Mouse (Mus musculus) ES-Bruce4 (cell line): Measurements from ENCODE around the gene Snrnp200. TPM values are rescaled to one million over a fixed set of nuclear protein-coding genes. Genes with fewer than 3 reads are reported as not detected.

Experiments used
- H3K27ac ChIP-seq: 2 replicates; pipeline ENCODE4 v1.5.1; 2012; ENCODE audit warnings: low read length, inconsistent platforms; ENCODE audit not compliant: insufficient read depth
- H3K27me3 ChIP-seq: 2 replicates; pipeline ENCODE4 v1.6.1; 2012; ENCODE audit warnings: mild to moderate bottlenecking, low read length, inconsistent platforms; ENCODE audit not compliant: control insufficient read depth, poor library complexity, insufficient read depth, severe bottlenecking
- H3K36me3 ChIP-seq: 2 replicates; pipeline ENCODE4 v1.6.1; 2012; ENCODE audit warnings: inconsistent platforms, mild to moderate bottlenecking, low read length, moderate library complexity; ENCODE audit not compliant: control insufficient read depth, poor library complexity, insufficient read depth, severe bottlenecking
- H3K4me1 ChIP-seq: one replicate; pipeline ENCODE4 v1.8.1; 2011; ENCODE audit warnings: low read length; ENCODE audit not compliant: control insufficient read depth, insufficient read depth
- H3K4me3 ChIP-seq: 2 replicates; pipeline ENCODE4 v1.5.1; 2011; ENCODE audit warnings: low read depth, mild to moderate bottlenecking, low read length
- H3K9ac ChIP-seq: 2 replicates; pipeline ENCODE4 v1.6.1; 2012; ENCODE audit warnings: low read depth, mild to moderate bottlenecking, inconsistent platforms; ENCODE audit not compliant: poor library complexity, severe bottlenecking
- H3K9me3 ChIP-seq: replicated peaks from 2 replicates; pipeline ENCODE4 v1.6.1; 2012; ENCODE audit warnings: mild to moderate bottlenecking, low read length, inconsistent platforms; ENCODE audit not compliant: control insufficient read depth, poor library complexity, insufficient read depth, severe bottlenecking
- CTCF ChIP-seq: IDR thresholded peaks from one replicate; pipeline ENCODE4 v1.8.1; 2011; ENCODE audit warnings: low read depth, low read length
- EP300 ChIP-seq: IDR thresholded peaks from 2 replicates; pipeline ENCODE4 v1.6.1; 2011; ENCODE audit warnings: low read depth, low read length; ENCODE audit not compliant: insufficient read depth
- POLR2A ChIP-seq: IDR thresholded peaks from one replicate; pipeline ENCODE4 v1.8.1; 2011; ENCODE audit warnings: low read length; ENCODE audit not compliant: insufficient read depth
- polyA plus RNA-seq: library from polyadenylated mRNA; stranded (reverse); fragments of >200 nt; gene quantifications from 2 replicates; pipeline ENCODE4 v1.2.4, GENCODE M21; 2011; ENCODE audit warnings: low read depth; ENCODE audit not compliant: missing spikeins, insufficient read depth, insufficient read length

Snrnp200 gene
- polyA plus RNA-seq, 1 experiment: 143 TPM

GRCm38 (mm10) chr2:127206916-127207315 is 1.3 kb upstream of the Snrnp200 start:
- Histone ChIP-seq H3K4me3 (no peak overlapping the region), H3K27me3 (no peaks in the 10 kb centered on the region), H3K4me1 (no peaks in the 10 kb centered on the region), H3K27ac (no peak overlapping the region), H3K9ac (no peak overlapping the region), H3K36me3 (peaks cover 18% of the 10 kb centered on the region), H3K9me3 (no peaks in the 10 kb centered on the region)
- no peak for TF ChIP-seq POLR2A
- TF ChIP-seq EP300: no peak
- no peak for TF ChIP-seq CTCF

- no peaks in the 10 kb centered on the region for H3K9me3 ChIP-seq
- peak overlapping the region; percentile 78 for H3K4me3 ChIP-seq
- TF ChIP-seq EP300: no peak
- no peak for TF ChIP-seq POLR2A
- no peak for TF ChIP-seq CTCF
- H3K4me1 ChIP-seq: no peaks in the 10 kb centered on the region
- H3K36me3 ChIP-seq: peaks cover 29% of the 10 kb centered on the region
- peak overlapping the region; percentile 12; the same call in 1 of the 2 replicates for H3K27ac ChIP-seq
- H3K27me3 ChIP-seq: no peaks in the 10 kb centered on the region
- peak overlapping the region; percentile 83 for H3K9ac ChIP-seq
These were observed 225 bp downstream of the Snrnp200 start for GRCm38 (mm10) chr2:127208452-127208769.

GRCm38 (mm10) chr2:127210701-127211100 is 2.5 kb downstream of the Snrnp200 start:
- Histone ChIP-seq H3K9me3 (no peaks in the 10 kb centered on the region), H3K27me3 (no peaks in the 10 kb centered on the region), H3K4me3 (no peak overlapping the region), H3K36me3 (peaks cover 49% of the 10 kb centered on the region), H3K9ac (no peak overlapping the region), H3K27ac (no peak overlapping the region), H3K4me1 (no peaks in the 10 kb centered on the region)
- TF ChIP-seq POLR2A: no peak
- no peak for TF ChIP-seq CTCF
- no peak for TF ChIP-seq EP300

DNA sequence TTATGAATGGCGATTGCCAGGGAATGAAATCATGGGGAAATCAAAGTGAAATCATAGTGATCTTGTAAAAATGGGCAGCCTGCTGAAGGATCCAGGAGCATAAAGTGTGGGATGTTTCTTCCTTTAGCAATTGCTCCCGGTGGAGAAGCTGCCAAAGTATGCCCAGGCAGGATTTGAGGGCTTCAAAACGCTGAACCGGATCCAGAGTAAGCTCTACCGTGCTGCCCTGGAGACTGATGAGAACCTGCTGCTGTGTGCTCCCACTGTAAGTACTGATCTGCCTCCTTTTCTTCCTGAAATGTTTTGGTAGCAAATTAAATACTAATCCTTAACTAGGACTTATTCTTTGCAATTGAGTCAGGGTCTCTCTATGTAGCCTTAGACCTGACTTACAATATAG is 9.6 kb downstream of the Snrnp200 start:
- Histone ChIP-seq H3K27me3 (no peaks in the 10 kb centered on the region), H3K36me3 (peaks cover 86% of the 10 kb centered on the region), H3K27ac (no peak overlapping the region), H3K4me1 (no peaks in the 10 kb centered on the region), H3K4me3 (no peak overlapping the region), H3K9me3 (no peaks in the 10 kb centered on the region), H3K9ac (no peak overlapping the region)
- TF ChIP-seq POLR2A (no peak), EP300 (no peak), CTCF (no peak)

DNA sequence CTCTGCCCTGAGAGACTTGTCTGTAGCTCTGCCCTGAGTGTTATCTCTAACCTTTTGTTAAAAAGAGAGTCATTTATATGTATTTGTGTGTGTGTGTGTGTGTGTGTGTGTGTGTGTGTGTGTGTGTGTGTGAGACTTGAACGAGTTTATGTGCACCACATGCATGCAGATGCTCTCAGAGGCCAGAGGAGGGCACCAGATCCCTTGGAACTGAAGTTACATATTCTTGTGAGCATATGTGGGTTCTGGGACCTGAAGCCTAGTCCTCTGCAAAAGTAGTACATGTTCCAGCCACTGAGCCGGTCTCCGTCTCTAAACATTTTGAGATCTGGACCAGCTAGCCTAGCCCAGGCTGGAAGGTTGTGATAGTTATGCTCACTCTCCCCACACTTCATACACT is 17.1 kb downstream of the Snrnp200 start:
- H3K36me3 ChIP-seq: peaks cover 88% of the 10 kb centered on the region
- H3K9me3 ChIP-seq: peaks cover 11% of the 10 kb centered on the region
- TF ChIP-seq CTCF (no peak), POLR2A (no peak)
- no peaks in the 10 kb centered on the region for H3K27me3 ChIP-seq
- no peak overlapping the region for H3K4me3 ChIP-seq
- H3K27ac ChIP-seq: no peak overlapping the region
- no peaks in the 10 kb centered on the region for H3K4me1 ChIP-seq
- H3K9ac ChIP-seq: no peak overlapping the region

DNA sequence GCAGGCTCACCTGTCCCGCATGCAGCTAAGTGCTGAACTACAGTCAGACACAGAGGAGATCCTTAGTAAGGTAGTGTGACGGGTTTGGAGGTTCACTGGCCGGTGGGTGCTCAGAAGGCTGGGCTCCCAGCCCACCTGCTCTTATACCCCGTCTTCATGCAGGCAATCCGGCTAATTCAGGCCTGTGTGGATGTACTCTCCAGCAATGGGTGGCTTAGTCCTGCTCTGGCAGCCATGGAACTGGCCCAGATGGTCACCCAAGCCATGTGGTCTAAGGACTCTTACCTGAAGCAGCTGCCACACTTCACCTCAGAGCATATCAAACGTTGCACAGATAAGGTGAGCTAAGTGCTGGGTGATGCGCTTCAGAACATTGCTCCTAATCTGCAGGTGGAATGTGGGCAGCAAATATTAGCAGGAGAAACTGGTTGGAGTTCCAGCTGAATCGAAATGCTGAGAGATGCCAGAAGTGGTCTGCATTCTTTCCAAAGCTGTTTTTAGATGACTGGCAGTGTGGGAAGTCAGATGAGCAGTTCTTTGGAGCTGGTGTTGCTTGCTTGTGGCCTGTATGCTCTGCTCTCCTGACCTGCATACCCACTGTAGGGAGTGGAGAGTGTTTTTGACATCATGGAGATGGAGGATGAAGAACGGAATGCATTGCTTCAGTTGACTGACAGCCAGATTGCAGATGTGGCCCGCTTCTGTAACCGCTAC is 29.9 kb downstream of the Snrnp200 start:
- peaks cover 70% of the 10 kb centered on the region for H3K36me3 ChIP-seq
- no peak overlapping the region for H3K9ac ChIP-seq
- no peak overlapping the region for H3K4me3 ChIP-seq
- TF ChIP-seq EP300 (no peak), POLR2A (no peak), CTCF (no peak)
- H3K4me1 ChIP-seq: no peaks in the 10 kb centered on the region
- H3K27ac ChIP-seq: no peak overlapping the region
- no peaks in the 10 kb centered on the region for H3K27me3 ChIP-seq
- H3K9me3 ChIP-seq: no peaks in the 10 kb centered on the region
